In the genomic region with DNA sequence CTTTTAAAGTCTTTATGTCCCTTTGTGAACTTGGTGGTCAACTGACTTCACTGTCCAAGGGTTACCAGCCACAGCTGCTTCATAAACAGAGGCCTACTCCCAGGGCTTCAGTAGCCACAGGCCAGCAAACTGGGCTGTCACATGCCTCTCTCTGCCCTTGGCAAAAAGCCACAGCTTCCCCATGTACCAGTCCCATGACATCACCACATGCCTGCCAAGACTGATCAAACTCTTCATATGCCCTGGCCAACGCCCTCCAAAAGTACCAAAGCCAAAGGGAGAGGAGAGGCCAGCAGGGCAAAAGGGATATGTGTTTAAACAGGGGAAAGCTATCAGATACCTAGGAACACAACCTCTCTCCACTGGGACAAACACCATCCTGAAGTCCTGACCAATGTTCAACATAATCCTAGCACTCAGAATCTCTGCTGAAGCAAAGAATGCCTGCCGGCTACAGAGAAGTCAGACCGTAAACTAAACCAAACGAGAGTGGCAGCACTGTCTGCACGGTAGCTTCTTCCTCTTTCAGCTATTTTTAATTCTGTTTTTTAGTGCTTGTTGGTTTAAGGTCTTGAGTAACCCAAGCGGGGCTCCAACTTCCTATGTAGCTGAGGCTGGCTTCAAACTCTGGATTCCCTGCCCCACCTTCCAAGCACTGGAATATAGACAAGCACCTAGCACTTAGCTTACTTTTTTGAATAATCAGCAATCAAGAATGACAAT, we compare ENCODE assay signal across 7 mouse cellular contexts. TPM values are rescaled to one million over a fixed set of nuclear protein-coding genes. Genes with fewer than 3 reads are reported as not detected.
A peak's percentile ranks its signal among the peaks of the same experiment; 100 is the strongest.
DNase-seq lines count a peak whose midpoint lies in the region; ATAC-seq lines count a peak whose summit lies in the region.

No protein-coding gene starts in this region.

- no peaks in the 10 kb centered on the region for H3K9me3 ChIP-seq in heart, embryonic 12.5 days (replicated peaks)
- no peaks in the 10 kb centered on the region for H3K9me3 ChIP-seq in forebrain, embryonic 11.5 days (ENCODE audit: control insufficient read depth, low read length)

- peaks cover 24% of the 10 kb centered on the region for H3K36me3 ChIP-seq in heart, embryonic 12.5 days
- H3K36me3 ChIP-seq in forebrain, embryonic 11.5 days (ENCODE audit: control insufficient read depth, insufficient read depth, low read length), result no peaks in the 10 kb centered on the region; the same call in 1 of the 2 replicates

- H3K27me3 ChIP-seq in heart, embryonic 12.5 days (replicated peaks), result no peaks in the 10 kb centered on the region
- H3K27me3 ChIP-seq in forebrain, embryonic 11.5 days (ENCODE audit: control insufficient read depth, insufficient read depth, low read length), result no peaks in the 10 kb centered on the region

- H3K4me2 ChIP-seq in heart, embryonic 12.5 days, result peak overlapping the region; percentile 29; the same call in 1 of the 2 replicates
- H3K4me2 ChIP-seq in forebrain, embryonic 11.5 days (ENCODE audit: low read depth, low read length, severe bottlenecking), result no peak overlapping the region

- H3K4me3 ChIP-seq in heart, embryonic 12.5 days, result no peak overlapping the region
- H3K4me3 ChIP-seq in forebrain, embryonic 11.5 days (ENCODE audit: low read depth, low read length), result no peak overlapping the region

- WGBS in heart, embryonic 12.5 days, result 61% methylated on average over 6 of the region's 6 CpGs
- WGBS in forebrain, embryonic 11.5 days, result 86% methylated on average over 6 of the region's 6 CpGs

- H3K9ac ChIP-seq in heart, embryonic 12.5 days, result no peak overlapping the region
- no peak overlapping the region for H3K9ac ChIP-seq in forebrain, embryonic 11.5 days (ENCODE audit: low read length)

- peaks cover 66% of the 10 kb centered on the region for H3K4me1 ChIP-seq in heart, embryonic 12.5 days (replicated peaks)
- peaks cover 8% of the 10 kb centered on the region; the same call in 1 of the 2 replicates for H3K4me1 ChIP-seq in forebrain, embryonic 11.5 days (replicated peaks; ENCODE audit: control insufficient read depth, insufficient read depth, low read length)

- peak; percentile 27 for DNase-seq in urinary bladder, postnatal 14 days (ENCODE audit: low spot score)
- DNase-seq in urinary bladder, adult 2 months (ENCODE audit: low spot score), result no peak
- peak; percentile 46 for DNase-seq in c-Kit-positive CD71-negative TER-119-negative erythroid progenitor cells, embryonic 14.5 days (ENCODE audit: low read depth)
- peak; percentile 55 to 80 for DNase-seq in left cerebral cortex, adult 9 months (ENCODE audit: low spot score in 2 of 2)
- DNase-seq in forebrain, embryonic 11.5 days (ENCODE audit: low spot score), result no peak

- peak overlapping the region; percentile 49 for H3K27ac ChIP-seq in heart, embryonic 12.5 days (ENCODE audit: poor library complexity, severe bottlenecking)
- H3K27ac ChIP-seq in forebrain, embryonic 11.5 days (ENCODE audit: low read depth, low read length), result no peak overlapping the region

- ATAC-seq in heart, embryonic 12.5 days (ENCODE audit: insufficient number of reproducible peaks, low FRiP score), result no peak
- peak; percentile 83 for ATAC-seq in megakaryocyte-erythroid progenitor cell, adult 5-6 weeks (replicated peaks; ENCODE audit: low FRiP score, low TSS enrichment, poor library complexity, severe bottlenecking)
- ATAC-seq in forebrain, embryonic 11.5 days (replicated peaks; ENCODE audit: low FRiP score), result no peak

RNA-seq across cellular contexts. Expression of a gene that starts 21.1 kb away (rescaled TPM):
- 0.08 and 0.09 TPM in 2 replicates for polyA plus RNA-seq in urinary bladder, adult 2 months (2012; rRNA removed)
- polyA plus RNA-seq in heart, embryonic 12.5 days (2016; fragmentation: Nextera tagmentation; extraction: Ambion mirVana), result not detected in 2 replicates
- total RNA-seq in megakaryocyte-erythroid progenitor cell, adult 5-6 weeks (2014; fragmentation: Nextera tagmentation), result not detected in 2 replicates
- not detected in 2 replicates for total RNA-seq in megakaryocyte-erythroid progenitor cell, adult 5-6 weeks (2017)
- 1.5 TPM in 2 replicates for polyA plus RNA-seq in forebrain, embryonic 11.5 days (2014; fragmentation: Nextera tagmentation; extraction: Ambion mirVana)

RNA-seq across cellular contexts. Expression of a gene that starts 21.7 kb away (rescaled TPM):
- polyA plus RNA-seq in urinary bladder, adult 2 months (2012; rRNA removed), result 14.8 and 41.4 TPM in 2 replicates
- polyA plus RNA-seq in heart, embryonic 12.5 days (2016; fragmentation: Nextera tagmentation; extraction: Ambion mirVana), result 16.9 and 17.1 TPM in 2 replicates
- 18.2 and 26.6 TPM in 2 replicates for total RNA-seq in megakaryocyte-erythroid progenitor cell, adult 5-6 weeks (2014; fragmentation: Nextera tagmentation)
- total RNA-seq in megakaryocyte-erythroid progenitor cell, adult 5-6 weeks (2017), result 12.9 and 13.1 TPM in 2 replicates
- polyA plus RNA-seq in forebrain, embryonic 11.5 days (2014; fragmentation: Nextera tagmentation; extraction: Ambion mirVana), result 24.5 and 28.0 TPM in 2 replicates

Comparison
In these comparisons a context has a peak if more than half of its experiments do, and no peak if none do; other contexts are left out.
1. DNase-seq: peak in urinary bladder, postnatal 14 days (single experiment), c-Kit-positive CD71-negative TER-119-negative erythroid progenitor cells, embryonic 14.5 days (single experiment) and left cerebral cortex, adult 9 months (2 of 2); none in urinary bladder, adult 2 months (single experiment) and forebrain, embryonic 11.5 days (single experiment).